Mouse (Mus musculus) T-helper 17 cell (primary cell): ENCODE results near the gene Rasgrf1.

Experiments used
- in situ Hi-C, 2 experiments: fragments of 300-600 bp; cut with MboI, MseI; formaldehyde crosslinking; loops; 1 replicate in 1 of 2; 2 replicates in 1 of 2; pipeline ENCODE4 v1.15.1; 2025; ENCODE audit warnings: high pct_unique_total_duplicates in 2 of 2

The Rasgrf1 gene

GRCm38 (mm10) chr9:90070174-90070573 lies 160.5 kb downstream of the Rasgrf1 start:
- in situ Hi-C loops: loop anchor here in 1 of 2 experiments (25.0 kb wide), 1 partner anchor 233 kb away; no protein-coding TSS in a partner anchor

GRCm38 (mm10) chr9:90075336-90075735 lies 165.6 kb downstream of the Rasgrf1 start:
- in situ Hi-C loops: no loop called here

GRCm38 (mm10) chr9:90076131-90076530 lies 166.4 kb downstream of the Rasgrf1 start:
- in situ Hi-C loops: no loop called here
